Mouse (Mus musculus): ENCODE measurements around the gene Otub2. TPM values are rescaled to one million over a fixed set of nuclear protein-coding genes. Genes with fewer than 3 reads are reported as not detected.

Otub2 gene
- polyA plus RNA-seq (2015; fragmentation: Nextera tagmentation; extraction: Ambion mirVana) = 5.6 and 6.6 TPM in 2 replicates

GRCm38 (mm10) chr12:103388505-103389347, at the start of gene Otub2:
TSS of gene Otub2 (plus strand) at chr12:103388682.
- 0 out of 2 replicates have a peak, but pooled peaks cover 7% of the 10 kb centered on the region for H3K4me1 ChIP-seq (replicated peaks)
- H3K36me3 ChIP-seq = no peaks in the 10 kb centered on the region
- H3K4me2 ChIP-seq (replicated peaks) = peak within 1 kb of the TSS; percentile 88
- peak within 1 kb of the TSS; percentile 95 for H3K9ac ChIP-seq
- peak within 1 kb of the TSS; percentile 87 for H3K4me3 ChIP-seq (replicated peaks)
- no peak within 1 kb of the TSS for H3K27ac ChIP-seq
- peak; percentile 99 for ATAC-seq
- under 1% methylated on average over 57 of the region's 58 CpGs for WGBS
- no peaks in the 10 kb centered on the region for H3K9me3 ChIP-seq
- no peaks in the 10 kb centered on the region for H3K27me3 ChIP-seq (replicated peaks)

DNA sequence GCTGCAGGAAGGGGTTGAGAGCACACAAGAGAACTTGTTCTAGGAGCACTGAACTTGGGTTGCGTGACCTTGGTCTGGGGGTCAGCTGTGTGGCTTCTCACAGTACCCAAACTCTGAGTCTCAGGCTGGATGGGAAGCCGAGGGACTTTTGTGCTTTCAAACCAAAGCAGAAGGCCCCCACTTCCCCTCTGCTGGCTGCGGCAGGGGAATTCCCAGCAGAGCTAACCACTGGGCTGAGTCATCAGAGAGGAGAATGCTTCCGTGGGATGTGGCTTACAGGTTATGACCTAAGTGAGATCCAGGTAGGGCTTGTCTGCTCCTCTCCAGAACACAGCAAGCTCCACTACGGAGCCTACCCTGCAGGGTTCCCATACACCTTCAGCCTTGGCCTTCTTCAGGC, 47.3 kb upstream of the Otub2 start:
- Histone ChIP-seq H3K4me3 (replicated peaks) (no peak overlapping the region), H3K9me3 (no peaks in the 10 kb centered on the region), H3K27ac (no peak overlapping the region), H3K9ac (no peak overlapping the region), H3K4me2 (replicated peaks) (no peak overlapping the region), H3K36me3 (no peaks in the 10 kb centered on the region), H3K27me3 (replicated peaks) (no peaks in the 10 kb centered on the region), H3K4me1 (replicated peaks) (no peaks in the 10 kb centered on the region)
- 78% methylated on average over 5 of the region's 5 CpGs for WGBS
- no peak for ATAC-seq

- no peak overlapping the region for H3K4me2 ChIP-seq (replicated peaks)
- H3K27ac ChIP-seq = no peak overlapping the region
- H3K9ac ChIP-seq = no peak overlapping the region
- ATAC-seq = no peak
- H3K36me3 ChIP-seq = no peaks in the 10 kb centered on the region
- no peaks in the 10 kb centered on the region for H3K9me3 ChIP-seq
- H3K4me3 ChIP-seq (replicated peaks) = no peak overlapping the region
- WGBS = 79% methylated on average over 8 of the region's 8 CpGs
- H3K4me1 ChIP-seq (replicated peaks) = no peaks in the 10 kb centered on the region
- H3K27me3 ChIP-seq (replicated peaks) = no peaks in the 10 kb centered on the region
Measured at GRCm38 (mm10) chr12:103343456-103343855, 45.0 kb upstream of the Otub2 start.

GRCm38 (mm10) chr12:103344934-103345333, 43.5 kb upstream of the Otub2 start:
- Histone ChIP-seq H3K27ac (no peak overlapping the region), H3K36me3 (no peaks in the 10 kb centered on the region), H3K4me3 (replicated peaks) (no peak overlapping the region), H3K27me3 (replicated peaks) (no peaks in the 10 kb centered on the region), H3K9me3 (no peaks in the 10 kb centered on the region), H3K4me1 (replicated peaks) (no peaks in the 10 kb centered on the region), H3K4me2 (replicated peaks) (no peak overlapping the region), H3K9ac (no peak overlapping the region)
- WGBS = 67% methylated on average over 7 of the region's 7 CpGs
- ATAC-seq = no peak

- no peak overlapping the region for H3K9ac ChIP-seq
- no peaks in the 10 kb centered on the region for H3K4me1 ChIP-seq (replicated peaks)
- WGBS = 81% methylated on average over 8 of the region's 8 CpGs
- H3K27ac ChIP-seq = no peak overlapping the region
- no peaks in the 10 kb centered on the region for H3K27me3 ChIP-seq (replicated peaks)
- no peak overlapping the region for H3K4me2 ChIP-seq (replicated peaks)
- H3K36me3 ChIP-seq = no peaks in the 10 kb centered on the region
- H3K4me3 ChIP-seq (replicated peaks) = no peak overlapping the region
- ATAC-seq = no peak
- H3K9me3 ChIP-seq = no peaks in the 10 kb centered on the region
Measured at GRCm38 (mm10) chr12:103346945-103347344, 41.5 kb upstream of the Otub2 start.

- Histone ChIP-seq H3K27ac (no peak overlapping the region), H3K4me1 (replicated peaks) (no peaks in the 10 kb centered on the region), H3K27me3 (replicated peaks) (no peaks in the 10 kb centered on the region), H3K4me2 (replicated peaks) (no peak overlapping the region), H3K9me3 (no peaks in the 10 kb centered on the region), H3K36me3 (no peaks in the 10 kb centered on the region), H3K4me3 (replicated peaks) (no peak overlapping the region), H3K9ac (no peak overlapping the region)
- WGBS = 60% methylated on average over 5 of the region's 5 CpGs
- ATAC-seq = no peak
Measured at GRCm38 (mm10) chr12:103347406-103347805, 41.1 kb upstream of the Otub2 start.

GRCm38 (mm10) chr12:103348506-103348905, 40.0 kb upstream of the Otub2 start:
- 7% methylated on average over 3 of the region's 3 CpGs for WGBS
- Histone ChIP-seq H3K4me3 (replicated peaks) (no peak overlapping the region), H3K4me2 (replicated peaks) (no peak overlapping the region), H3K4me1 (replicated peaks) (no peaks in the 10 kb centered on the region), H3K27me3 (replicated peaks) (no peaks in the 10 kb centered on the region), H3K9me3 (no peaks in the 10 kb centered on the region), H3K27ac (no peak overlapping the region), H3K9ac (no peak overlapping the region), H3K36me3 (no peaks in the 10 kb centered on the region)
- peak; percentile 57 for ATAC-seq

- Histone ChIP-seq H3K9me3 (no peaks in the 10 kb centered on the region), H3K9ac (no peak overlapping the region), H3K36me3 (no peaks in the 10 kb centered on the region), H3K4me2 (replicated peaks) (no peak overlapping the region), H3K4me3 (replicated peaks) (no peak overlapping the region), H3K4me1 (replicated peaks) (no peaks in the 10 kb centered on the region), H3K27ac (no peak overlapping the region), H3K27me3 (replicated peaks) (no peaks in the 10 kb centered on the region)
- no peak for ATAC-seq
- 91% methylated on average over 6 of the region's 6 CpGs for WGBS
Measured at GRCm38 (mm10) chr12:103352735-103353134, 35.7 kb upstream of the Otub2 start.

- no peaks in the 10 kb centered on the region for H3K27me3 ChIP-seq (replicated peaks)
- H3K36me3 ChIP-seq = no peaks in the 10 kb centered on the region
- 0 out of 2 replicates have a peak overlapping the region, but pooled peaks have one; percentile 7 for H3K4me3 ChIP-seq (replicated peaks)
- peak overlapping the region; percentile 38 for H3K4me2 ChIP-seq (replicated peaks)
- peak; percentile 29; the same call in 1 of the 2 replicates for ATAC-seq
- 18% methylated on average over 5 of the region's 5 CpGs for WGBS
- H3K27ac ChIP-seq = no peak overlapping the region
- no peak overlapping the region for H3K9ac ChIP-seq
- no peaks in the 10 kb centered on the region for H3K4me1 ChIP-seq (replicated peaks)
- no peaks in the 10 kb centered on the region for H3K9me3 ChIP-seq
Measured at GRCm38 (mm10) chr12:103353538-103353937, 34.9 kb upstream of the Otub2 start.

- WGBS = 56% methylated on average over 14 of the region's 14 CpGs
- Histone ChIP-seq H3K4me2 (replicated peaks) (peak within 1 kb of the TSS; percentile 38; the same call in 1 of the 2 replicates), H3K4me3 (replicated peaks) (peak within 1 kb of the TSS; percentile 14; the same call in 1 of the 2 replicates), H3K36me3 (no peaks in the 10 kb centered on the region), H3K27me3 (replicated peaks) (no peaks in the 10 kb centered on the region), H3K9ac (no peak within 1 kb of the TSS), H3K4me1 (replicated peaks) (no peaks in the 10 kb centered on the region), H3K27ac (peak within 1 kb of the TSS; percentile 36; the same call in 1 of the 2 replicates), H3K9me3 (no peaks in the 10 kb centered on the region)
- ATAC-seq = peak; percentile 61; the same call in 1 of the 2 replicates
Measured at GRCm38 (mm10) chr12:103355746-103356414, 32.6 kb upstream of the Otub2 start, which contains the start of gene Asb2. TSS of gene Asb2 (minus strand) at chr12:103356001.

DNA sequence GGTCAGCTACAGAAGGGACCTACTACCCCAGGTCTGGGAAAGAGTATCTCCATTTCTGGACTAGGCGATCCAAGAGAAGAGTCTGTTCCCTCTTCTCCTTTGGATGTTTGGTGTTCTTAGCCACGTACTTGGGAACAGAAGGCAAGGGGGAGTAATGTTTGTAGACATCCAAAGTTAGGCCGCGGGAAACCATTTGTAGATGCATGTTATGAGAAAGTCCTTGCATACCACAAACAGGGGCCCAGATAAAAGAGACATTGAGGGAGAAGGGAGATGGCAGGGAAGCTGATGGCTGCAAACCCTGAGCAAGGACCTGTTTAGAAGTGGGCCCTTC, 32.1 kb upstream of the Otub2 start:
- ATAC-seq = no peak
- H3K4me1 ChIP-seq (replicated peaks) = no peaks in the 10 kb centered on the region
- H3K27ac ChIP-seq = 0 out of 2 replicates have a peak overlapping the region, but pooled peaks have one; percentile 36
- H3K36me3 ChIP-seq = no peaks in the 10 kb centered on the region
- WGBS = 94% methylated on average over 4 of the region's 4 CpGs
- no peak overlapping the region for H3K4me3 ChIP-seq (replicated peaks)
- no peak overlapping the region for H3K4me2 ChIP-seq (replicated peaks)
- H3K27me3 ChIP-seq (replicated peaks) = no peaks in the 10 kb centered on the region
- no peak overlapping the region for H3K9ac ChIP-seq
- H3K9me3 ChIP-seq = no peaks in the 10 kb centered on the region

DNA sequence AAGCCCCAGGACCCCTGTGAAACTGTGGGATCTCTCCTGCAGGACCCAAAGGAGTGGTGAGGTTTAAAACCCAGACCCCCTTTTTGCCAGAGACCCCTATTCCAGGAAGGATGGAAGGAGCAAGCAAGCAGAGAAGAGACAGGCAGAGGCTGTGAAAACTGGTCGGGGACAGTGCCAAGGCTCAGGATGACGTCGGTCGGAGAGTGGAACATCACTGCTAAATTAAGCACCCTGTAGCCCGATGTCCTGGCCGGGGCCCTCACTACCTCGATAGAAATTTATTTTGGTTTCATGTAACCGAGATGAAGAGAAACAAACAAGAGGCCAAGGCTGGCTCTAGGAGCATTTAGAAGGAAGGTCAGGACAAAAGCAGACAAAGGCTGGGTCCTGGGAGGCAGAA, 30.3 kb upstream of the Otub2 start:
- 81% methylated on average over 8 of the region's 8 CpGs for WGBS
- ATAC-seq = no peak
- no peak overlapping the region for H3K4me2 ChIP-seq (replicated peaks)

More for the DNA sequence above, 30.3 kb upstream of the Otub2 start:
- Histone ChIP-seq H3K4me1 (replicated peaks) (no peaks in the 10 kb centered on the region), H3K9me3 (no peaks in the 10 kb centered on the region), H3K36me3 (no peaks in the 10 kb centered on the region), H3K27ac (no peak overlapping the region), H3K9ac (no peak overlapping the region), H3K4me3 (replicated peaks) (no peak overlapping the region), H3K27me3 (replicated peaks) (no peaks in the 10 kb centered on the region)
